Mouse (Mus musculus) lung, adult 2 months (tissue): Measurements from ENCODE around the gene Espn. TPM values are rescaled to one million over a fixed set of nuclear protein-coding genes. Genes with fewer than 3 reads are reported as not detected.

Experiments
- DNase-seq: peaks from one replicate; pipeline ENCODE4 v3.0.0; 2022
- H3K4me1 ChIP-seq: fragments of 200-500 bp; 2 replicates; pipeline ENCODE4 v1.6.1; 2011; ENCODE audit warnings: low read length; ENCODE audit not compliant: control insufficient read depth, insufficient read depth
- H3K4me3 ChIP-seq: fragments of 200-500 bp; replicated peaks from 2 replicates; pipeline ENCODE3; 2011; ENCODE audit warnings: low read depth, mild to moderate bottlenecking, control low read depth, low read length; ENCODE audit errors: extremely low read depth
- CTCF ChIP-seq: fragments of 200-500 bp; IDR thresholded peaks from 2 replicates; pipeline ENCODE4 v1.5.1; 2011; ENCODE audit warnings: mild to moderate bottlenecking, low read length, control low read depth; ENCODE audit not compliant: insufficient read depth
- POLR2A ChIP-seq: fragments of 200-500 bp; IDR thresholded peaks from 2 replicates; pipeline ENCODE4 v1.6.1; 2011; ENCODE audit warnings: low read depth, mild to moderate bottlenecking, control low read depth, low read length, borderline replicate concordance; ENCODE audit errors: extremely low read depth
- WGBS: fragments of 180-500 bp; shearing (Covaris S2); methylation state at CpG from one replicate; pipeline ENCODE4 v1.1.7; 2018; 5-methylcytosine and 5-hydroxymethylcytosine counted together
- polyA plus RNA-seq: library from polyadenylated mRNA; depleted of rRNA; stranded (reverse); fragments of >200 nt; gene quantifications from 2 replicates; pipeline ENCODE4 v1.2.3, GENCODE M21; 2012; rRNA removed

Gene Espn
- polyA plus RNA-seq, 1 experiment, result 9.8 TPM

GRCm38 (mm10) chr4:152072655-152073054 is 79.5 kb downstream of the Espn start:
- WGBS, result 36% methylated on average over 10 of the region's 10 CpGs
- Histone ChIP-seq H3K4me3 (no peak overlapping the region), H3K4me1 (0 out of 2 replicates have a peak, but pooled peaks cover 2% of the 10 kb centered on the region)
- no peak for DNase-seq
- TF ChIP-seq CTCF (no peak), POLR2A (no peak)

- 15% methylated on average over 10 of the region's 10 CpGs for WGBS
- peak; percentile 61 for DNase-seq
- TF ChIP-seq POLR2A (no peak), CTCF (no peak)
Measured at GRCm38 (mm10) chr4:152072121-152072601, 80.0 kb downstream of the Espn start, which contains the start of gene Plekhg5. Plekhg5 (plus strand) TSS chr4:152072498.

GRCm38 (mm10) chr4:152070494-152071396 is 81.4 kb downstream of the Espn start:
- no peak overlapping the region for H3K4me3 ChIP-seq
- 0 out of 2 replicates have a peak, but pooled peaks cover 2% of the 10 kb centered on the region for H3K4me1 ChIP-seq
- 69% methylated on average over 11 of the region's 11 CpGs for WGBS
- no peak for DNase-seq
- TF ChIP-seq CTCF, result no peak
- TF ChIP-seq POLR2A, result no peak

More at GRCm38 (mm10) chr4:152072121-152072601, 80.0 kb downstream of the Espn start, which contains the start of gene Plekhg5:
- 0 out of 2 replicates have a peak, but pooled peaks cover 2% of the 10 kb centered on the region for H3K4me1 ChIP-seq
- H3K4me3 ChIP-seq, result no peak within 1 kb of the TSS

Other genes with a start within 250 kb of the Espn start
- 30.8 and 45.8 TPM in 2 replicates for gene Dnajc11, start 218.7 kb downstream of the Espn start, polyA plus RNA-seq
- 64.2 and 72.5 TPM in 2 replicates for gene Thap3, start 163.4 kb downstream of the Espn start, polyA plus RNA-seq
- 8.9 TPM in 2 replicates for gene Phf13, start 156.1 kb downstream of the Espn start, polyA plus RNA-seq
- gene Klhl21, start 143.6 kb downstream of the Espn start, polyA plus RNA-seq, result 43.6 and 48.6 TPM in 2 replicates
- 15.9 and 21.6 TPM in 2 replicates for gene Zbtb48, start 124.7 kb downstream of the Espn start, polyA plus RNA-seq
- gene Tas1r1, start 113.8 kb downstream of the Espn start, polyA plus RNA-seq, result 0.08 TPM in 1 of 2 replicates, not detected in the other
- 16.7 and 18.2 TPM in 2 replicates for gene Nol9, start 113.0 kb downstream of the Espn start, polyA plus RNA-seq
- 46.7 and 49.9 TPM in 2 replicates for gene Plekhg5, start 79.9 kb downstream of the Espn start, polyA plus RNA-seq
- gene Tnfrsf25, start 36.4 kb downstream of the Espn start, polyA plus RNA-seq, result 8.1 and 12.7 TPM in 2 replicates
- 5.4 and 6.2 TPM in 2 replicates for gene Hes2, start 6.5 kb upstream of the Espn start, polyA plus RNA-seq
- 118 and 125 TPM in 2 replicates for gene Acot7, start 25.8 kb upstream of the Espn start, polyA plus RNA-seq
- gene Gpr153, start 121.9 kb upstream of the Espn start, polyA plus RNA-seq, result 40.0 and 45.6 TPM in 2 replicates
- 0.09 TPM in 1 of 2 replicates, not detected in the other for gene Hes3, start 139.3 kb upstream of the Espn start, polyA plus RNA-seq
- gene Icmt, start 144.9 kb upstream of the Espn start, polyA plus RNA-seq, result 32.2 and 36.4 TPM in 2 replicates
- 5.8 and 5.9 TPM in 2 replicates for gene Rnf207, start 166.6 kb upstream of the Espn start, polyA plus RNA-seq
- 20.3 and 43.0 TPM in 2 replicates for gene Rpl22, start 173.4 kb upstream of the Espn start, polyA plus RNA-seq
- 0.85 and 0.99 TPM in 2 replicates for gene Chd5, start 186.3 kb upstream of the Espn start, polyA plus RNA-seq